ENCODE assay signal across 12 mouse cellular contexts in genomic region chr7:96168921-96169320, GRCm38 (mm10). TPM values are rescaled to one million over a fixed set of nuclear protein-coding genes. Genes with fewer than 3 reads are reported as not detected.
DNase-seq lines count a peak whose midpoint lies in the region; ATAC-seq and TF ChIP-seq lines count a peak whose summit lies in the region.
"Had no signal": no experiment of that assay in that cellular context is flagged by ENCODE, and none has a peak within 500 bp of the region (broad histone marks: within the 10 kb centered on the region; RNA-seq: fewer than 3 reads in every experiment).

No protein-coding gene starts in this region.

- no peaks in the 10 kb centered on the region for H3K9me3 ChIP-seq in lung, embryonic 14.5 days (ENCODE audit: low read depth, low read length)
- H3K9me3 ChIP-seq in neural tube, embryonic 14.5 days (ENCODE audit: control insufficient read depth, low read length) = no peaks in the 10 kb centered on the region
- H3K9me3 ChIP-seq: liver, embryonic 13.5 days had no signal

- TF ChIP-seq CTCF in lung, embryonic 14.5 days (IDR thresholded peaks at IDR 0.05; ENCODE audit: low read depth) = no peak

- DNase-seq in lung, embryonic 14.5 days = peak; percentile 32
- no peak for DNase-seq in lung, postnatal 36 days
- DNase-seq in brain, embryonic 18.5 days (ENCODE audit: low read depth, low spot score) = peak; percentile 60
- peak; percentile 82 for DNase-seq in gonadal fat pad, adult 2 months (ENCODE audit: low read depth)
- DNase-seq in frontal cortex, postnatal 36 days (ENCODE audit: low spot score in 2 of 2) = no peak
- DNase-seq in cerebellum, postnatal 36 days = no peak
- DNase-seq in testis, postnatal 14 days (ENCODE audit: low spot score) = no peak
- DNase-seq: cerebellum, adult 8-10 months; kidney, adult 2 months; liver, embryonic 13.5 days had no signal

- no peak overlapping the region for H3K4me3 ChIP-seq in lung, embryonic 14.5 days (ENCODE audit: low read depth, low read length)
- H3K4me3 ChIP-seq in neural tube, embryonic 14.5 days (ENCODE audit: low read depth, low read length) = no peak overlapping the region
- H3K4me3 ChIP-seq: liver, embryonic 13.5 days had no signal

- H3K4me2 ChIP-seq in lung, embryonic 14.5 days = no peak overlapping the region
- no peak overlapping the region for H3K4me2 ChIP-seq in neural tube, embryonic 14.5 days (ENCODE audit: low read depth, low read length)
- H3K4me2 ChIP-seq: liver, embryonic 13.5 days had no signal

- H3K9ac ChIP-seq in lung, embryonic 14.5 days = no peak overlapping the region
- H3K9ac ChIP-seq in neural tube, embryonic 14.5 days (replicated peaks; ENCODE audit: low read depth, low read length) = no peak overlapping the region
- H3K9ac ChIP-seq: liver, embryonic 13.5 days had no signal

- H3K36me3 ChIP-seq in lung, embryonic 14.5 days (ENCODE audit: insufficient read depth) = no peaks in the 10 kb centered on the region
- H3K36me3 ChIP-seq in neural tube, embryonic 14.5 days (ENCODE audit: control insufficient read depth, insufficient read depth, low read length) = no peaks in the 10 kb centered on the region
- H3K36me3 ChIP-seq: liver, embryonic 13.5 days had no signal

- 26% methylated on average over 3 of the region's 3 CpGs for WGBS in lung, embryonic 14.5 days
- 13% methylated on average over 3 of the region's 3 CpGs for WGBS in neural tube, embryonic 14.5 days

- H3K4me1 ChIP-seq in lung, embryonic 14.5 days (ENCODE audit: insufficient read depth) = peaks cover 8% of the 10 kb centered on the region
- no peaks in the 10 kb centered on the region for H3K4me1 ChIP-seq in neural tube, embryonic 14.5 days (ENCODE audit: control insufficient read depth, insufficient read depth, low read length)
- H3K4me1 ChIP-seq: liver, embryonic 13.5 days had no signal

- H3K27me3 ChIP-seq in lung, embryonic 14.5 days (ENCODE audit: insufficient read depth, low read length) = no peaks in the 10 kb centered on the region
- H3K27me3 ChIP-seq in neural tube, embryonic 14.5 days (ENCODE audit: control insufficient read depth, insufficient read depth, low read length) = no peaks in the 10 kb centered on the region
- H3K27me3 ChIP-seq: liver, embryonic 13.5 days; Patski had no signal

- H3K27ac ChIP-seq in lung, embryonic 14.5 days (ENCODE audit: low read depth) = no peak overlapping the region
- no peak overlapping the region for H3K27ac ChIP-seq in neural tube, embryonic 14.5 days (ENCODE audit: low read depth, low read length)
- H3K27ac ChIP-seq: liver, embryonic 13.5 days had no signal

- 0 out of 2 replicates have a peak, but pooled peaks have one; percentile 30 for ATAC-seq in lung, embryonic 14.5 days (ENCODE audit: insufficient read depth)
- peak; percentile 83 for ATAC-seq in neural tube, embryonic 14.5 days (ENCODE audit: low read depth)
- ATAC-seq: Patski had no signal

RNA-seq across cellular contexts. Expression of gene Tenm4, which starts 2.1 kb away (rescaled TPM):
- 24.3 and 24.9 TPM in 2 replicates for polyA plus RNA-seq in lung, embryonic 14.5 days (2014; fragmentation: Nextera tagmentation; extraction: Ambion mirVana)
- polyA plus RNA-seq in gonadal fat pad, adult 2 months (2012; rRNA removed) = 25.8 and 30.7 TPM in 2 replicates
- 50.0 and 54.8 TPM in 2 replicates for polyA plus RNA-seq in neural tube, embryonic 14.5 days (2014; fragmentation: Nextera tagmentation; extraction: Ambion mirVana)

Comparison
In these comparisons a context has a peak if more than half of its experiments do, and no peak if none do; other contexts are left out.
1. DNase-seq: peak in lung, embryonic 14.5 days (single experiment), brain, embryonic 18.5 days (single experiment) and gonadal fat pad, adult 2 months (single experiment); none in lung, postnatal 36 days (single experiment), frontal cortex, postnatal 36 days (0 of 2), cerebellum, postnatal 36 days (0 of 2) and testis, postnatal 14 days (single experiment).